Mouse (Mus musculus) bone marrow macrophage, adult 2 months (primary cell): ENCODE results near the gene Syne3. TPM values are rescaled to one million over a fixed set of nuclear protein-coding genes. Genes with fewer than 3 reads are reported as not detected.

Experiments
- H3K27ac ChIP-seq: 2 replicates; pipeline ENCODE4 v1.5.1; 2012; ENCODE audit warnings: low read depth, low read length; ENCODE audit not compliant: insufficient read depth
- H3K4me1 ChIP-seq: 2 replicates; pipeline ENCODE4 v1.6.1; 2012; ENCODE audit warnings: low read length; ENCODE audit not compliant: control insufficient read depth, insufficient read depth
- H3K4me3 ChIP-seq: 2 replicates; pipeline ENCODE4 v1.5.1; 2012; ENCODE audit warnings: mild to moderate bottlenecking, low read length, moderate library complexity; ENCODE audit not compliant: insufficient read depth
- CTCF ChIP-seq: IDR thresholded peaks from 2 replicates; pipeline ENCODE4 v1.5.1; 2012; ENCODE audit warnings: low read depth, mild to moderate bottlenecking, low read length, moderate library complexity
- POLR2A ChIP-seq: IDR thresholded peaks from 2 replicates; pipeline ENCODE4 v1.6.1; 2012; ENCODE audit warnings: mild to moderate bottlenecking, low read depth, low read length, borderline replicate concordance
- polyA plus RNA-seq: library from polyadenylated mRNA; stranded (reverse); fragments of >200 nt; gene quantifications from 2 replicates; pipeline ENCODE4 v1.2.4, GENCODE M21; 2012; ENCODE audit not compliant: missing spikeins, insufficient read depth, insufficient read length

Syne3 gene
- 13.4 and 18.2 TPM in 2 replicates for polyA plus RNA-seq

GRCm38 (mm10) chr12:105009370-105010212 lies at the start of gene Syne3:
Syne3 (minus strand) TSS chr12:105009809.
- Histone ChIP-seq H3K4me3 (peak within 1 kb of the TSS; percentile 88), H3K4me1 (peaks cover 61% of the 10 kb centered on the region), H3K27ac (peak within 1 kb of the TSS; percentile 99)
- TF ChIP-seq CTCF: no peak
- TF ChIP-seq POLR2A: no peak

DNA sequence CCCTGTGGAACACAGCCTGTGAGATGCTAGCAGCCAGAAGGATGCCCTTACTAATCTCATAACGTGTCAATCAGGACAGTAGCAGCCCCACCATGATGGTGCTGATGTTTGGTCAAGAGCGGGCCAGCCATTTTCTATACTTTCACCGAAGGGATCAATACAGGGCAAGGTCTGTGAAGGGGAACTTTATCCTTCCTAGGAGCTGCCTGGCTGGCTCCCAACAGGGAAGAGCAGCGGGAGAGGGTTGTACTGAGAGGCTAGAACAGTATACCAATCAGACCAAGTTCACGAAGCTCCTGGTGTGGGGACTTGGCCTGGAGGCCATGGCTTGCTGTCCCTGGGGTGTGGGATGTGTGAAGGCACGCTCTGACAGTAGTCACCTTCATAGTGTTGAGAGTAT lies 45.7 kb upstream of the Syne3 start:
- TF ChIP-seq CTCF: no peak
- no peak for TF ChIP-seq POLR2A
- no peaks in the 10 kb centered on the region for H3K4me1 ChIP-seq
- no peak overlapping the region for H3K4me3 ChIP-seq
- no peak overlapping the region for H3K27ac ChIP-seq

- Histone ChIP-seq H3K4me1 (no peaks in the 10 kb centered on the region), H3K4me3 (no peak overlapping the region)
- no peak for TF ChIP-seq POLR2A
- no peak for TF ChIP-seq CTCF
These were observed 44.4 kb upstream of the Syne3 start for GRCm38 (mm10) chr12:105054041-105054440.

DNA sequence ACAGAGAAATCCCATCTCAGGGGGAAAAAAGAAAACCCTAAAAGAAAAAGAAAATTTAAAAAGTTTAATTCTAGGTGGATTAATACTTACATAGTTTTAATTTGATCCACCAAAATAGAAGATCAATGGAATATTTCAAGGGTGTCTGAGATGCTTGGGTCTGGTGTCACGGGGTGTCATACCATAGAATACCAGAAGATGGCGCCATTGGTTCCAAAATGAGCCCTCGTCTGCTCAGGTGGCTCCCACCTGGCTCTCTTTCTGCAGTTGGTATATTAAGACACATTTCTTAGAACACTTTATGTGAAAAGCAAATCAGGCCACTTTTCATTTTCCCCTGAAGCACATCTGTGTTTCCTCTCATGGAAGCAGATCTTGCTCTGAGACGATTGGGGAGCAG lies 41.3 kb upstream of the Syne3 start:
- TF ChIP-seq POLR2A (no peak), CTCF (peak; percentile 95)
- no peak overlapping the region for H3K27ac ChIP-seq
- H3K4me1 ChIP-seq: no peaks in the 10 kb centered on the region
- H3K4me3 ChIP-seq: no peak overlapping the region

More at GRCm38 (mm10) chr12:105054041-105054440, 44.4 kb upstream of the Syne3 start:
- no peak overlapping the region for H3K27ac ChIP-seq

DNA sequence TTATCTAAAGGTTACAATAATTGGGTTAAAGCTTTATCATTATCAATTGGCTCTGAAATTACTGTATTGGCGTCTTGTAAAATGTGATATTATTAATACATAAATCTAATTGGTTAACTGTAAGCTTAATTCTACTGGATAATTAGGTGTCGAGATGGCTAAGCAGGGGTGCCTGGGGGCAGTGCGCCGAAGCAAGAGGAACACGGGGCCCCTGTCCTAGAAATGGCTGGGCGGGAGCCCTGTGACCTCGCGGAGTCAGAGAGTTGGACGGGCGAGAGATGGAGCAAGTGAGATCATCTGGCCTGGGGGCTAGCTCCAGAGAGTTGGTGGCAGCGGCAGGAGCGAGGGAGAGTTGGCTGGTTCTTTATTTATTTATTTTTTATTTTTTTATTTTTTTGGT lies 40.2 kb upstream of the Syne3 start:
- no peak for TF ChIP-seq CTCF
- TF ChIP-seq POLR2A: no peak
- no peak overlapping the region for H3K27ac ChIP-seq
- H3K4me3 ChIP-seq: no peak overlapping the region
- no peaks in the 10 kb centered on the region for H3K4me1 ChIP-seq

DNA sequence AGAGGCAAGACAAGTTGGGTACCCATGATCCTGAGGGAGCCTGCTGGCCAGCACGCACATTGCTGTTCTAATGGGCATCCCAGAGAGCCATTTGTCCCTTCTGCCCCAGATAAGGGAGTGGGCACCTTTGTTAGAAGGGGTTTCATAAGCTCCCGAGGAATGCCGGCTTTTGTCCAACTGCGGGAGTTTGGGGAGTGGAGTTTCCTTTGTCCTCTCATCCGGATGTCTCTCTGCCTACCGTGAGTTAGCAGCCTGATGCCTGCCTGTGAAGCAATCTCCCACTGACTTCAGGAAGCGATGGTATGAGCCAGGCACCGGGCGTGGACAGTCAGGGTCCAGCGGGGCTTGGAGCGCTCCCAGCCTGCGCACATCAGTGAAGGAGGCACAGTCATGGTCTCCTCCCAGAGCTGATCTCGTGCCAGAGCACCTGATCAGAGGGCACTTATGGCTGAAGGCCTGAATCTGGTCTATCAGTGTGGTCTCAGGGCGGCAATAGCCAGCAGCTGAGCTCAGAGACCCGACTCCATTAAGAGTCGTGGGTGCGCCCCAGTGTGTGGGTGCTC lies 38.8 kb upstream of the Syne3 start:
- Histone ChIP-seq H3K4me1 (no peaks in the 10 kb centered on the region), H3K27ac (no peak overlapping the region), H3K4me3 (no peak overlapping the region)
- no peak for TF ChIP-seq CTCF
- no peak for TF ChIP-seq POLR2A

- no peak overlapping the region for H3K4me3 ChIP-seq
- H3K4me1 ChIP-seq: no peaks in the 10 kb centered on the region
- no peak overlapping the region for H3K27ac ChIP-seq
- no peak for TF ChIP-seq POLR2A
- TF ChIP-seq CTCF: no peak
These were observed 35.2 kb upstream of the Syne3 start for GRCm38 (mm10) chr12:105044775-105045174.

DNA sequence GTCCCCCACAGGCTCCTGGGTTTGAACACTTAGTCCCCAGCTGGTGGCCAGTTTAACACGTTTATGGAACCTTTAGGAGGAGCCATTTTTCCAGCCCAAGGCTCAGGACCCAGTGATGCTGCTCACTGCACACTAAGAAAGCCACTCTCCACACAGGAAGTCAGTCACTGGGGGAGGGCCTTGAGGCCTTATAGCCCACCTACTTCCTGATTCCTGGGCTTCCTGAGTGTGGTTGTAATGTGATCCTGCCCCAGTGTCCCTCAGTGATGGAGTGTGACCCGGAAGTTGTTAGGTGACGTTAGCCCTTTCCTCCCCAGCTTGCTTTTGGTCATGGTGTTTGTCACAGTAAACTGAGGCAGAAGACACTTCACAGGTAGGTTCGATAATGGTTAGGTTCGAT lies 33.5 kb upstream of the Syne3 start:
- Histone ChIP-seq H3K4me1 (no peaks in the 10 kb centered on the region), H3K4me3 (no peak overlapping the region), H3K27ac (no peak overlapping the region)
- no peak for TF ChIP-seq CTCF
- no peak for TF ChIP-seq POLR2A

DNA sequence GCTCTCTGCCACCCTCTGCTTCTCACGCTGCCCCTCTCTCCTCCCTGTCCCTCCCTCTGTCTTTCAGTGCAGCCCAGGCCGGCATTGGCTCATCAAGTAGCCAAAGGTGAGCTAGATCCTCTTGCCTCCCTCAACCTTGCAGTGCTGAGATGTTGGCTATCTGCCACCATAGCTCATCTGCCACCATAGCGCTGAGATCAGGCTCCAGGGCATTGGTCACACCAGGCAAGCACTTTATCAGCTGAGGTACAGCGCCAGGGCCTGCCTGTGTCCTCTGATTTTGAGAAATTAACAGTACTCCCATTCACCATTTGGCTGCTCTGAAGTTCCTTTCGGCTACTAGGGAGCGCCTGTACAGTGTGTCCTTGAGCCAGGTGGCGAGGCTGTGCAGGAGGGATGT lies 31.3 kb upstream of the Syne3 start:
- no peak overlapping the region for H3K27ac ChIP-seq
- TF ChIP-seq CTCF: no peak
- H3K4me1 ChIP-seq: peaks cover 17% of the 10 kb centered on the region
- no peak overlapping the region for H3K4me3 ChIP-seq

DNA sequence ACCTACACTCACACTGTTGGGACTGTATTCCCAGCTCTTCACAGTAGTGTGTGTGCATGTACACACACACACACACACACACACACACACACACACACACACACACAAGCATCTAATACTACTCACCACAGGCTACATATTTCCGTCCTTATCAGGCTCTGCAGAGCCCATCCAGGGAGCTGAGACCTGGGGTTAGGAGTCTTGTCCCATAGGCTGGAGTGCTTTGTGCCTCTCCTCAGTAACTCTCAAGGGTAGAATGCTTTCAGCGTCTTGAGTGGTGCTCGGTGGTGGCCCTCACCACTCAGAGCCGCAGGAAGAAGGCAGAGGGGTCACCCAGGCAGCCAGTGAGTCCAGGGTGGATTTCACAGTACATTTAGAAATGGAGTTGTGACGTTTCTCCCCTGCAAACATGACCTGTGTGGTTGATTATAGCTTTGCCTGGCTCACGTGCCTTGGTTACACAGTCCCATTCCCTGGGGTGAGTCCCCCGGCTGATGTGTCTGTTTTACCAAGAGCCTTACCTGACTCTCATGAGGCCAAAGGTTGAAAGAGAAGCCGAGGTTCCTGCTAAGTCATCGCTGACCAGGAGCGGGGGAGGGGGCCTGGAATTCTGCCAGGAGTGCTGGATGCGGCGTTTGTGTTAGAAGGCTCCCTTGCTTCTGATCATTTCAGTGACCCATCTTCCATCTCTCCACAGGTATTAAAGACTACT lies 30.1 kb upstream of the Syne3 start:
- H3K4me1 ChIP-seq: peaks cover 21% of the 10 kb centered on the region
- no peak overlapping the region for H3K4me3 ChIP-seq
- TF ChIP-seq CTCF: no peak
- H3K27ac ChIP-seq: no peak overlapping the region
